Mouse (Mus musculus) regulatory T cell (primary cell): ENCODE results near the gene Mtmr10.

Experiments
- in situ Hi-C: fragments of 300-600 bp; cut with MboI, MseI; formaldehyde crosslinking; loops from one replicate; pipeline ENCODE4 v1.15.1; 2025; ENCODE audit warnings: high pct_unique_total_duplicates

Mtmr10 gene

DNA sequence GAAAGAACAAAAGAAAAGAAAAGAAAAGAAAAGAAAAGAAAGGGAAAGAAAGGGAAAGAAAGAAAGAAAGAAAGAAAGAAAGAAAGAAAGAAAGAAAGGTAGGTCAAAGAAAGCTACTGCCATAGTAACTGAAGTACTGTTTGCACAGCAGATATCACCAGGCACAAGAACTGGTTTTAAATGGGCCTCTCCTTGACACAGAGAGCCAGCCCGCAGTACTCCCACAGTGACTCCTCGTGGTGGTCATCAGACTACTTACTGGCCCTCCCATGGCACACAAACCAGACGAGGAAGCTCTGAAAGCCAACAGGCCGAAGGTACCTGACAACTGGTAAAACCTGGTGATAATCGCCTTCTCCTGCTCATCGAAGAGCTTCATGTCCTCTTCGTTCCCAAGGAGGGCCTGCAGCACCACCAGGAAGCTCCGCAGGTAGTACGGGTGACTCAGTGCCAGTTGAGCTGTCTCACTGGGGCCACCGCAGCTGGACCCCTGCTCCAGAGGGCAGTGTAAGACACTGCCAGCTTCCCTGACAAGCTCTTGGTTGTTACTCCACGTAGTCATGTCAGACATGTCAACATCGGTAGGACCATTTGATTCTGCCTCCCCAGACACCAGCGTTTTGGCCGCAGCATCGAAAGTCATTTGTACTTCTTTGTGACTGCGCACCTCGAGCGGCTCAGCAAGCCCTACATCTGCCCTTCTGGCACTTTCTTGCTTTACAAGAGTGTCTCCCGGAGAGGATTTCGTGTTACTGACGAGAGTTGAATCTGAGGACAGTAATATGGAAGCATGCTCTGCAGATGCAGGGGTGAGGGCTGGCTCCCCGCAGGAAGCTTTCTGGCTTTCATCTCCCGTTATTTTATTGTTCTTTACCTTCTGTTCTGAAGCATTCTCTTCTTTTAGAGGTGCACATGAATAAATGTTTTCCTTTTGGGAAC, 84.8 kb downstream of the Mtmr10 start:
- in situ Hi-C loops = loop anchor here (10.0 kb wide), 1 partner anchor 317 kb away; no protein-coding TSS in a partner anchor

- in situ Hi-C loops = loop anchor here (10.0 kb wide), 1 partner anchor 318 kb away; no protein-coding TSS in a partner anchor
These were observed 85.8 kb downstream of the Mtmr10 start for GRCm38 (mm10) chr7:64373147-64373829.

DNA sequence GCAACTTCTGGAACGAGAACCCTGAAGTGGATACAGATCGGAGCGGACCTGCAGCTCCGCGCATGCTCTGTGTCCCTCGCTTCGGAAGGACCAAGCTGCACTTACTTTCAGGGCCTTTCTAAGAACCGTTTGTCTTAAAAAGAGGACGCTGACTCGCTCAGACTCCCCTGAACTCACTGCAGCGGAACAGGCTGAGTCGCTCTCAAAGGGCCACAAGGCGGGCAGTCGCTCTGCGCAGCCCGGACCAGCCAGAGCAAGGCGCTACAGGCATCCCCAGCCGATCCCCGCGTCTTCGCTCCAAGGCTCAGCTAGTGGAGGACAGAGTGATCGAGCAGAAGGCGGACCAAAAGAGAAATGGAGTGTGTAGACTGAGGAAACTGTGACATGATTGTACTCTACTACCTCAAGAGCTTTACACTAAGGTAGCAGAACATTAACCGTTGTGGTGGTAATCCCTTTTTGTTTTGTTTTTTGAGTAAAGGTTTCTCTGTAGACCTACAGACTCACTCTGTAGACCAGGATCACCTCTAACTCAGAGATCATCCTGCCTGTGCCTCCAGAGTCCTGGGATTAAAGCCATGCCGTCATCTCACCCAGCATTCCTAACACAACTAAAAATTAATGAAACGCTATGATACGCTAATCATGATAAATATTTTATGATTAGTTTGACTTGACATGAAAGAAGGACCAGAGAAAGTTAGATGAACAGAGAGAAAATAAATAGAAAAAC, 86.5 kb downstream of the Mtmr10 start, which contains the start of gene Fan1:
TSS of gene Fan1 (minus strand) at position 266 of the 733 bp plus-strand sequence.
- in situ Hi-C loops = loop anchor here (10.0 kb wide), 1 partner anchor 319 kb away; no protein-coding TSS in a partner anchor
